Mouse (Mus musculus): ENCODE results near the gene Sdad1.

The Sdad1 gene

GRCm38 (mm10) chr5:92240769-92241168, 69.5 kb downstream of the Sdad1 start:
- CTCF ChIA-PET, result no interaction called here

- CTCF ChIA-PET, result no interaction called here
Observed at GRCm38 (mm10) chr5:92239333-92240232, 70.7 kb downstream of the Sdad1 start.

GRCm38 (mm10) chr5:92234939-92235557, 75.2 kb downstream of the Sdad1 start:
- CTCF ChIA-PET, result no interaction called here
